Mouse (Mus musculus) layer of hippocampus, adult 2 months (tissue): Measurements from ENCODE around the gene Lactb. TPM values are rescaled to one million over a fixed set of nuclear protein-coding genes. Genes with fewer than 3 reads are reported as not detected.
A peak's percentile ranks its signal among the peaks of the same experiment; 100 is the strongest.

Experiments used
- DNase-seq, 2 experiments: peaks; one replicate each; pipeline ENCODE4 v3.0.0; 2022; ENCODE audit warnings: low spot score in 2 of 2
- H3K27ac ChIP-seq: fragments of 200-600 bp; 2 replicates; pipeline ENCODE4 v1.8.1; 2022
- H3K4me3 ChIP-seq: fragments of 200-600 bp; 2 replicates; pipeline ENCODE4 v1.8.1; 2022; ENCODE audit warnings: mild to moderate bottlenecking
- CTCF ChIP-seq: fragments of 200-600 bp; conservative IDR thresholded peaks from 2 replicates; pipeline ENCODE4 v1.8.1; 2022; ENCODE audit warnings: antibody characterized with exemption, mild to moderate bottlenecking, moderate library complexity
- total RNA-seq, 2 experiments: library from RNA; stranded (reverse); gene quantifications; 2 replicates each; pipeline ENCODE4 v1.2.3; 2021

Gene Lactb
- total RNA-seq, 2 experiments from 2014 or later: 13.0 to 14.7 TPM

- H3K27ac ChIP-seq: no peak overlapping the region
- TF ChIP-seq CTCF: no peak
- H3K4me3 ChIP-seq: no peak overlapping the region
- no peak for DNase-seq
Observed at GRCm38 (mm10) chr9:66967492-66967891, 7.8 kb downstream of the Lactb start.

- Histone ChIP-seq H3K27ac (no peak overlapping the region), H3K4me3 (no peak overlapping the region)
- no peak for DNase-seq
- TF ChIP-seq CTCF: no peak
Observed at GRCm38 (mm10) chr9:66961478-66961877, 13.8 kb downstream of the Lactb start.

- DNase-seq: no peak
- TF ChIP-seq CTCF: no peak
- Histone ChIP-seq H3K27ac (no peak overlapping the region), H3K4me3 (no peak overlapping the region)
Observed at GRCm38 (mm10) chr9:66957451-66957850, 17.8 kb downstream of the Lactb start.

DNA sequence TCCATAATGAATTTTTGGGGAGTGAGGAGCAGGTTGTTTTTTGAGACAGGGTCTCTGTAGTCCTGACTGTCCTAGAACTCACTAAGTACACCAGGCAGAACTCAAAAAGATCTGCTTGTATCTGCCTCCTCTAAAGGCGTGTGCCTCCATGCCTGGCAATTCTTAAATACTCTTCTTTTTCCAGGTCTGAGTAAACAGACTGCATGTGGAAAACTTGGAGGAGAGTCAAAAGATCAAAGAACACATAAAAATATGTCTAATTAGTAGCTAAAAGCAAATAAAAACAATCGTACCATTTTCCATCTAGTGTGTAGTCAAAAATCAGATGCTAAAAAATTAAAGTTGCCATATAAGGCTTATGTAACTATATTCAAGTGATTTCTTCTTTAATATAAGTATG is 22.4 kb downstream of the Lactb start:
- no peak overlapping the region for H3K4me3 ChIP-seq
- no peak for DNase-seq
- H3K27ac ChIP-seq: no peak overlapping the region
- no peak for TF ChIP-seq CTCF

- DNase-seq: no peak
Observed at GRCm38 (mm10) chr9:66952321-66952720, 23.0 kb downstream of the Lactb start.

GRCm38 (mm10) chr9:66948536-66948935 is 26.7 kb downstream of the Lactb start:
- H3K4me3 ChIP-seq: no peak overlapping the region
- H3K27ac ChIP-seq: no peak overlapping the region
- no peak for TF ChIP-seq CTCF
- DNase-seq: no peak

More at GRCm38 (mm10) chr9:66952321-66952720, 23.0 kb downstream of the Lactb start:
- H3K27ac ChIP-seq: no peak overlapping the region
- H3K4me3 ChIP-seq: no peak overlapping the region
- no peak for TF ChIP-seq CTCF

DNA sequence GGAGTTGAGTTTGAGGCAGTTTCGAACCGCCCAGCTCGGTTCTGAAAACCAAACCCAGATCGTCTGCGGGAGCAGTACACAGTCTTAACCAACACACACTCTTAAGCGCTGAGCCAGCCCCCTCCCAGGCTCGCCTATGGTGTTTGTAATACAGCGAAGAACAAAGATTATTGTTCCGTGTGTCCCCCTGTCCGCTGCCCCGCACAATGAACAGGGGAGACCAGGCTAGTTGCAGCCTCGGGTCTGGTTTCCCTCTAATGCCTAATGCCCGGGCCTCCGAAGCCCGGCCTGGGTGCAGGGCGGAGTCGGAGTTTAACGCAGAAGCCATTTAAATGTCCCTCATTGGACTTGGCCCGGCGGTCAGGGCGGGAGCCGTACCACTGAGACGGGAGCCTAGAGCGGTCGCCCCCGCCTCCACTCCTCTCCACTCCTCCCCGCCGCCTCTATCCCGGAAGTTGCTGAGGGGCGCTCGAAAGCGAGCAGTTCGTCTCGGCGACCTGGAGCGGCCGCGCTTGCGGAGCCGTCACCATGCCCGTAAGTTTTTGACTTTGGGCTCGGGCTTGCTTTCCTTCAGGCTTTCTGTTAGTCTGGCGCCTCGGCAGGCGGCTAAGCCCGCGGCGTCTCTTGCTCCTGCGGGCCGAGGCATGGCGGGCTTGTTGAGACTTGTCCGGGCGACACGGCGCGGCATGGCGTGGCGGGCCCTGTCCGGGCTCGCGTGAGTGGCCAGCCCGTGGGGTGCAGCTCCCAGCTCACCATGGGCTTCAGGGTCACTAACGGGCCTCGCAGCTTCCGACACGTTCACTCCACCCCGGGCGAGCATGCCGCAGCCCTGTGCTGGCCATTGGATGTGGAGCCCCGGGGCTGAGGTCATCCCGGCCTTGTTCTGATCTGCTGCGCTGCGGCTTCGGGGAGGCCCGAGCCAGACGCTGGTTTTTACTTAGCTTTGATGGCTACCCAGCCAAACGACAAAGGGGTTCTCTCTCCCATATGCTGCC is 29.3 kb downstream of the Lactb start, which contains the start of gene Rps27l:
Gene Rps27l (plus strand): TSS at position 440 of the 995 bp plus-strand sequence.
- no peak; the same call in 1 of the 2 replicates for TF ChIP-seq CTCF
- DNase-seq: peak; percentile 89 to 90
- peak within 1 kb of the TSS; percentile 98 for H3K4me3 ChIP-seq
- peak within 1 kb of the TSS; percentile 84 for H3K27ac ChIP-seq

GRCm38 (mm10) chr9:66945161-66945560 is 30.1 kb downstream of the Lactb start:
- DNase-seq: no peak
- Histone ChIP-seq H3K4me3 (peak overlapping the region; percentile 98), H3K27ac (peak overlapping the region; percentile 84)
- no peak for TF ChIP-seq CTCF

DNA sequence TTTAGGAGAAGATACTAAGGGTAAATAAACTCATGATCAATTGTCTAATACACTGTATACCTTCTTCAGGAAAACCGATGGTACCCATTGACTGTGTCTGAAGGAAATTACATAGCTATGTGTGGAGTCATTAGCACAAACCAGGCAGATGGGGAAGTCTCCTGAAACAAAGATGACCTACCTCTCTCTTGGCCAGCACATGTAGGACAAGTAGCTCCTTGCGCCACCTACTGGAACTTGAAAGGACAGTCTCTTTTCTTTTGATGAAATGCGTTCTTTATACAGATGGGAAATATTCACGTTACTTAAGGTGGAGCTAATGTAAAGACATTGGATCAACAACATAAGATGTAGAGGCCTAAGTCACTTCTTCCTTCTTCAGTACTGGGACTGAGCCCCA is 36.4 kb downstream of the Lactb start:
- Histone ChIP-seq H3K4me3 (no peak overlapping the region), H3K27ac (no peak overlapping the region)
- peak; percentile 89 for TF ChIP-seq CTCF
- peak; percentile 38 to 51 for DNase-seq

DNA sequence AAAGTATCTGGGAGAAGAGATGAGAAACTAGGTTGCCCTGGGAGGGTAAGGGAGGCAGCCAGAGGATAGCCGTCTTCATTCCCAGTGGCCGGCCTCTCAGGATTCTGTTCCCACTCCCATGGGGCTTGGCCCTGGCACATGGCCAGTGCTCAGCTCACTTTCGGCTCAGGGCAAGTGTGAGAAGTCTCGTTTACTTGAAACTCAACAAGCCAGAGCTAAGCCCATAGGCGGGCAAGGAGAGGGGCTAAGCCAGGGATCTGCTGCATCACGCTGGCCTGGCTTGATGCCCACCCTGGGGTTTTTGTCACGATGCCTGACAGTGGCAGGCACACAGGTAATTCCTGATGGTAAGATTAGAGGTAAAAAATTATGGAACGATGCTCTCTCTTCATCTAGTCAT is 37.8 kb downstream of the Lactb start:
- Histone ChIP-seq H3K4me3 (no peak overlapping the region), H3K27ac (no peak overlapping the region)
- DNase-seq: no peak
- TF ChIP-seq CTCF: no peak

GRCm38 (mm10) chr9:66933869-66934808 is 41.1 kb downstream of the Lactb start:
- Histone ChIP-seq H3K27ac (no peak overlapping the region), H3K4me3 (no peak overlapping the region)
- no peak for DNase-seq
- TF ChIP-seq CTCF: no peak

DNA sequence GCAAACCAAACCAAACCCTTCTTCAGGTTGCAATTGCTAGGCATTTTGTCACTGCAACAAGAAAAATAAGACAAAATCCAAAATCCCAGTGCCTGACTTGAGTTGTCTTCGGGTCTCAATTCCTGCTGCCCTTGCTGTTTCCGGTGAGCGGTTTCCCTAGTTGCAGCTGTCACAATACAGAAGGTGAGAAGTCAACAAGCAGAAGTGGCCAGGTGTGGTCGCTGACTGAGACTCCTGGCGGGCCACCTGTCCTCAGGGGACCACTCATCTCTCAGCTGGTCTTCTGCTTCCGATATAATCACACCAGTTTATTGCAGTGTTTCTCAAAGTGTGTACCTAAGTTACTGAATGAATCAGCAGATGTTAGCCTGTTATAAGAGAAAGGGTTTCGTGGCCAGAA is 44.9 kb downstream of the Lactb start:
- no peak overlapping the region for H3K4me3 ChIP-seq
- H3K27ac ChIP-seq: no peak overlapping the region
- no peak for TF ChIP-seq CTCF
- DNase-seq: no peak

DNA sequence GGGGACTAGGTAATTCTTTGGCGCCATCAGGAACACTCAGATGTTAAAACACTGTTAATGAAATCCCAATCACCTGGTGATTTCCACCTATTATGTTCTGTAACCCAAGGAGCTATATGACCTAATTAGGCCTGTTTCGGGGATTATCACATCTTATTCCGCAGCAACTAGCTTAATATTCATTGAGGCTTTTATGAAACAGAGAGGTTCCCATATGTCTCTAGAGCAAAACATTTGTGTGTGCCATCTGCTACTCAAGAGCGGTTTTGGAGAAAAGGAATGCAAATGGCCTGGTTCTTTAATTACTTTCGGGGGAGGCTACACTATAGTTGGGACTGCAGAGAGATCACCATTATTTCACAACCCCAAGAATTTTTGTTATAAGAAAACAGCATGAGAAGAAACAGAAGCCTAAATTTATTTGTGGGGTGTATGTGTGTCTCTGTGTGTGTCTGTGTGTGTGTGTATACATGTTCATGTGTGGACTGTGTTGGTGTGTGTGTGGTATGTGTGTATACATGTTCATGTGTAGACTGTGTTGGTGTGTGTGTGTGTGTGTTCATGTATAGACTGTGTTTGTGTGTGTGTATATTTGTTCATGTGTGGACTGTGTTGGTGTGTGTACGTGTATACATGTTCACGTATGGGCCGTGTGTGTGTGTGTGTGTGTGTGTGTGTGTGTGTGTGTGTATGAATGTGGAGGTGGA is 47.4 kb downstream of the Lactb start:
- Histone ChIP-seq H3K27ac (peak overlapping the region; percentile 46; the same call in 1 of the 2 replicates), H3K4me3 (no peak overlapping the region)
- TF ChIP-seq CTCF: no peak
- DNase-seq: peak; percentile 67 to 76
